Mouse (Mus musculus) spleen, adult 2 months (tissue): ENCODE measurements at regions not wholly inside any gene's neighbourhood (a gene's known extent, or its start where the extent isn't known, plus 50 kb on each side); places are given as distances from the start of the nearest gene placed in this dataset.

Source experiments
- DNase-seq, 2 experiments: peaks; one replicate each; pipeline versions ENCODE4 v3.0.0 to v3.0.0-alpha.2; 2012 to 2021; ENCODE audit warnings: low spot score in 2 of 2, low read depth in 1 of 2
- H3K27ac ChIP-seq: fragments of 200-500 bp; 2 replicates; pipeline ENCODE4 v1.5.1; 2012; ENCODE audit warnings: low read length, inconsistent platforms; ENCODE audit not compliant: insufficient read depth
- H3K27me3 ChIP-seq: fragments of 200-500 bp; 2 replicates; pipeline ENCODE4 v1.6.1; 2012; ENCODE audit warnings: mild to moderate bottlenecking, moderate library complexity, low read length, inconsistent platforms; ENCODE audit not compliant: control insufficient read depth, insufficient read depth
- H3K36me3 ChIP-seq: fragments of 200-500 bp; 2 replicates; pipeline ENCODE4 v1.6.1; 2012; ENCODE audit warnings: mild to moderate bottlenecking, low read length, inconsistent platforms; ENCODE audit not compliant: control insufficient read depth, insufficient read depth
- H3K4me1 ChIP-seq: fragments of 200-500 bp; 2 replicates; pipeline ENCODE4 v1.6.1; 2011; ENCODE audit warnings: inconsistent platforms; ENCODE audit not compliant: control insufficient read depth, insufficient read depth, insufficient read length
- H3K4me3 ChIP-seq: fragments of 200-500 bp; 2 replicates; pipeline ENCODE4 v1.5.1; 2011; ENCODE audit warnings: mild to moderate bottlenecking, inconsistent platforms; ENCODE audit not compliant: insufficient read depth, insufficient read length; ENCODE audit errors: extremely low read depth
- CTCF ChIP-seq: fragments of 200-500 bp; IDR thresholded peaks from 2 replicates; pipeline ENCODE4 v1.5.1; 2011; ENCODE audit warnings: mild to moderate bottlenecking, inconsistent platforms; ENCODE audit not compliant: insufficient read depth, insufficient read length, insufficient replicate concordance; ENCODE audit errors: extremely low read depth
- POLR2A ChIP-seq: fragments of 200-500 bp; IDR thresholded peaks from 2 replicates; pipeline ENCODE4 v1.6.1; 2011; ENCODE audit warnings: low read depth, low read length, inconsistent platforms
- WGBS: fragments of 180-500 bp; shearing (Covaris S2); methylation state at CpG from one replicate; pipeline ENCODE4 v1.1.7; 2018; 5-methylcytosine and 5-hydroxymethylcytosine counted together

- Histone ChIP-seq H3K36me3 (no peaks in the 10 kb centered on the region), H3K27me3 (no peaks in the 10 kb centered on the region), H3K4me1 (no peaks in the 10 kb centered on the region), H3K27ac (no peak overlapping the region), H3K4me3 (no peak overlapping the region)
- 87% methylated on average over 4 of the region's 4 CpGs for WGBS
- no peak for TF ChIP-seq POLR2A
- TF ChIP-seq CTCF = no peak
- DNase-seq = no peak
Observed at GRCm38 (mm10) chr3:148268812-148269211, 721.5 kb downstream of the Adgrl2 start.

GRCm38 (mm10) chr3:148259211-148259610, 731.1 kb downstream of the Adgrl2 start:
- Histone ChIP-seq H3K4me1 (no peaks in the 10 kb centered on the region), H3K27me3 (no peaks in the 10 kb centered on the region), H3K4me3 (no peak overlapping the region), H3K27ac (no peak overlapping the region), H3K36me3 (no peaks in the 10 kb centered on the region)
- WGBS = 95% methylated on average over 1 of the region's 1 CpGs
- TF ChIP-seq CTCF (no peak), POLR2A (no peak)
- no peak for DNase-seq

GRCm38 (mm10) chr3:148248617-148249016, 741.7 kb downstream of the Adgrl2 start:
- 0% methylated on average over 1 of the region's 1 CpGs for WGBS
- Histone ChIP-seq H3K27ac (no peak overlapping the region), H3K36me3 (no peaks in the 10 kb centered on the region), H3K27me3 (no peaks in the 10 kb centered on the region), H3K4me3 (no peak overlapping the region), H3K4me1 (peaks cover 3% of the 10 kb centered on the region; the same call in 1 of the 2 replicates)
- TF ChIP-seq POLR2A = no peak
- TF ChIP-seq CTCF = no peak
- no peak for DNase-seq

GRCm38 (mm10) chr3:148246786-148247185, 743.6 kb downstream of the Adgrl2 start:
- Histone ChIP-seq H3K27ac (no peak overlapping the region), H3K36me3 (no peaks in the 10 kb centered on the region), H3K4me3 (no peak overlapping the region), H3K27me3 (no peaks in the 10 kb centered on the region), H3K4me1 (peaks cover 3% of the 10 kb centered on the region; the same call in 1 of the 2 replicates)
- no peak for TF ChIP-seq CTCF
- TF ChIP-seq POLR2A = no peak
- DNase-seq = no peak

GRCm38 (mm10) chr3:148238093-148238492, 752.3 kb downstream of the Adgrl2 start:
- H3K4me3 ChIP-seq = no peak overlapping the region
- no peaks in the 10 kb centered on the region for H3K27me3 ChIP-seq
- no peaks in the 10 kb centered on the region for H3K36me3 ChIP-seq
- no peak overlapping the region for H3K27ac ChIP-seq
- DNase-seq = no peak
- H3K4me1 ChIP-seq = no peaks in the 10 kb centered on the region
- TF ChIP-seq CTCF (no peak), POLR2A (no peak)

- TF ChIP-seq CTCF (no peak), POLR2A (no peak)
- no peaks in the 10 kb centered on the region for H3K4me1 ChIP-seq
- no peaks in the 10 kb centered on the region for H3K36me3 ChIP-seq
- H3K27ac ChIP-seq = no peak overlapping the region
- no peak overlapping the region for H3K4me3 ChIP-seq
- WGBS = 92% methylated on average over 6 of the region's 6 CpGs
- DNase-seq = no peak
- H3K27me3 ChIP-seq = no peaks in the 10 kb centered on the region
Observed at GRCm38 (mm10) chr3:148237555-148237954, 752.8 kb downstream of the Adgrl2 start.

- H3K4me3 ChIP-seq = no peak overlapping the region
- DNase-seq = no peak
- 87% methylated on average over 2 of the region's 2 CpGs for WGBS
- H3K27ac ChIP-seq = no peak overlapping the region
- no peaks in the 10 kb centered on the region for H3K27me3 ChIP-seq
- H3K36me3 ChIP-seq = no peaks in the 10 kb centered on the region
- H3K4me1 ChIP-seq = no peaks in the 10 kb centered on the region
- no peak for TF ChIP-seq CTCF
- no peak for TF ChIP-seq POLR2A
Observed at GRCm38 (mm10) chr3:148233616-148234015, 756.7 kb downstream of the Adgrl2 start.
